Mouse (Mus musculus) midbrain, embryonic 14.5 days (tissue): Measurements from ENCODE around the gene Cnr2. TPM values are rescaled to one million over a fixed set of nuclear protein-coding genes. Genes with fewer than 3 reads are reported as not detected.

Experiments used
- ATAC-seq: fragments of 200-750 bp; cut with Nextera tagmentation; 2 replicates; pipeline ENCODE4 v1.8.0; 2017; ENCODE audit warnings: moderate number of reproducible peaks, moderate library complexity; ENCODE audit not compliant: low FRiP score, low TSS enrichment
- DNase-seq: peaks from one replicate; pipeline ENCODE4 v3.0.0-alpha.2; 2015
- H3K27ac ChIP-seq: fragments of 300-500 bp; sonication (generic); replicated peaks from 2 replicates; pipeline ENCODE4 v1.5.1; 2014; ENCODE audit warnings: mild to moderate bottlenecking, low read depth, low read length, moderate library complexity
- H3K27me3 ChIP-seq: fragments of 300-500 bp; sonication (generic); 2 replicates; pipeline ENCODE4 v1.6.1; 2014; ENCODE audit warnings: low read length, control low read depth, mixed read lengths; ENCODE audit not compliant: control insufficient read depth, insufficient read depth
- H3K36me3 ChIP-seq: fragments of 300-500 bp; sonication (generic); 2 replicates; pipeline ENCODE4 v1.6.1; 2014; ENCODE audit warnings: low read length, control low read depth; ENCODE audit not compliant: control insufficient read depth, insufficient read depth
- H3K4me1 ChIP-seq: fragments of 300-500 bp; sonication (generic); 2 replicates; pipeline ENCODE4 v1.6.1; 2014; ENCODE audit warnings: mild to moderate bottlenecking, antibody characterized with exemption, low read length, control low read depth; ENCODE audit not compliant: control insufficient read depth, insufficient read depth
- H3K4me2 ChIP-seq: fragments of 300-500 bp; sonication (generic); 2 replicates; pipeline ENCODE4 v1.6.1; 2014; ENCODE audit warnings: mild to moderate bottlenecking, low read length, moderate library complexity
- H3K4me3 ChIP-seq: fragments of 300-500 bp; sonication (generic); replicated peaks from 2 replicates; pipeline ENCODE4 v1.5.1; 2014; ENCODE audit warnings: low read depth, low read length
- H3K9ac ChIP-seq: fragments of 300-500 bp; sonication (generic); replicated peaks from 2 replicates; pipeline ENCODE4 v1.6.1; 2014; ENCODE audit warnings: mild to moderate bottlenecking, low read length, moderate library complexity
- H3K9me3 ChIP-seq: fragments of 300-500 bp; sonication (generic); 2 replicates; pipeline ENCODE4 v1.6.1; 2016; ENCODE audit warnings: low read length, control low read depth, mixed read lengths; ENCODE audit not compliant: control insufficient read depth
- WGBS: fragments of 180-500 bp; shearing (Covaris S2); extraction: QIAGEN DNeasy Blood & Tissue Kit; methylation state at CpG from one replicate; pipeline ENCODE4 v1.1.7; 2014; 5-methylcytosine and 5-hydroxymethylcytosine counted together
- polyA plus RNA-seq: library from polyadenylated mRNA; unstranded; fragments of >200 nt; fragmentation: Nextera tagmentation; extraction: Ambion mirVana; gene quantifications from 2 replicates; pipeline ENCODE4 v1.2.1, GENCODE M21; 2014

Cnr2 gene
- polyA plus RNA-seq, 1 experiment from 2014 or later: 0.17 TPM

DNA sequence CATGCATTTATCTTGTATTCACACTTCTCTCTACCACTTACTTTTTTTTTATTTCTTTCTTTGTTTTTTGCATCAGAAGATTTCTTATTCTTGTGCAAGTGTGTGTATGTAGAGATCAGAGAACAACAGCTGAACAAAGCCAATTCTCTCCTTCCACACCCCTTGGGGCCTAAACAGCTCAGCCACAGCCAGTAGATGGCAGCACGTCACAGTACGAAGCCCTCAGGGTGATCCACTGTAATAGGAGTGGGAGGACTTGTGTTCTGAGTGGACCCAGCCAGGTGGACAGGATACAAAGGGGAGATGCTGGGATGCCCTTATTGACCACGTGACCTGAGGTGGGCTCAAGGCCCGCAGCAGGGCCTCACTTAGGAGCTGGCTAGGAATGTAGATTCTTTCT lies 5.3 kb upstream of the Cnr2 start:
- Histone ChIP-seq H3K4me2 (no peak overlapping the region), H3K27ac (no peak overlapping the region), H3K9me3 (no peaks in the 10 kb centered on the region), H3K27me3 (no peaks in the 10 kb centered on the region), H3K36me3 (no peaks in the 10 kb centered on the region), H3K4me3 (no peak overlapping the region), H3K4me1 (no peaks in the 10 kb centered on the region), H3K9ac (no peak overlapping the region)
- WGBS: 6% methylated on average over 4 of the region's 4 CpGs
- DNase-seq (peak; percentile 82), ATAC-seq (peak; percentile 48; the same call in 1 of the 2 replicates)

DNA sequence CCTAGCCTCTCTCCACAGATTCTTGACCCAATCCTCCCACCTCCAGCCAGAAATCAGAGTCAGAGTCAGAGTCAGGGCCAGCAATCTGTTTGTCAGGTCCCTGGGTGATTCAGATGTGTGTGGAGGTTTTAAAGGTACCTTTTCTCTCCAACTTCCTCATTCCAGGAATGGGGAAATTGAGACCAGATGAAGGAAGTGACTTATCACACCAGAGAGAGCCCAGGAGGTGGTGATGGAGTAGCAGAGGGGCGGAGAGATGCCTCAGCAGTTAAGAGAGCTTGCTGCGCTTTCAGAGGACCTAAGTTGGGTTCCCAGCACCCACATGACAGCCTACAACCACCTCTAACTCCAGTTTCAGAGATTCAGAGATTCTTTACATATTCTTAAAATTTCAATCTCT lies 3.7 kb upstream of the Cnr2 start:
- H3K27ac ChIP-seq: no peak overlapping the region
- WGBS: 81% methylated on average over 2 of the region's 2 CpGs
- no peaks in the 10 kb centered on the region for H3K9me3 ChIP-seq
- H3K4me2 ChIP-seq: no peak overlapping the region
- no peak for DNase-seq
- no peak overlapping the region for H3K9ac ChIP-seq
- H3K27me3 ChIP-seq: no peaks in the 10 kb centered on the region
- no peak for ATAC-seq
- H3K4me1 ChIP-seq: no peaks in the 10 kb centered on the region
- no peak overlapping the region for H3K4me3 ChIP-seq
- no peaks in the 10 kb centered on the region for H3K36me3 ChIP-seq

DNA sequence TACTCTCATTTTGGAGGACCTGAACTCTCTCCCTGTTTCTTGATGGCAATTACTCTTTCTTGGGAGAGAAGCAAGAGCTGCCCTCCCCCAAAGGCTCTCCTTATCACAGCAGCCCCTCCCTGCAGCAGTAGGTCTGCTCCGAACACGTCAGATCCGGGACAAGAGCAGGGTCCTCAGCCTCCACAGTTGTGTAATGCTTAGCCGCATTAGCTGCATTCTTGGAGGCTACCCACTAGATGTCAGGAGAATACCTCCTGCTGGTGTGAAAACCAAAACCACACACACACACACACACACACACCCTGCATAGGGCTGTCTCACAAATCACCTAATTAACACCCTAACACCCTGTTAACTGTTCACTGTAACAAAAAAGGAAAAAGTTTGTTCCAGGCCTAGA lies 2.3 kb upstream of the Cnr2 start:
- Histone ChIP-seq H3K4me1 (no peaks in the 10 kb centered on the region), H3K9me3 (no peaks in the 10 kb centered on the region), H3K27ac (no peak overlapping the region), H3K27me3 (no peaks in the 10 kb centered on the region), H3K4me3 (no peak overlapping the region), H3K9ac (no peak overlapping the region), H3K4me2 (no peak overlapping the region), H3K36me3 (no peaks in the 10 kb centered on the region)
- WGBS: 80% methylated on average over 4 of the region's 4 CpGs
- ATAC-seq (no peak), DNase-seq (no peak)

DNA sequence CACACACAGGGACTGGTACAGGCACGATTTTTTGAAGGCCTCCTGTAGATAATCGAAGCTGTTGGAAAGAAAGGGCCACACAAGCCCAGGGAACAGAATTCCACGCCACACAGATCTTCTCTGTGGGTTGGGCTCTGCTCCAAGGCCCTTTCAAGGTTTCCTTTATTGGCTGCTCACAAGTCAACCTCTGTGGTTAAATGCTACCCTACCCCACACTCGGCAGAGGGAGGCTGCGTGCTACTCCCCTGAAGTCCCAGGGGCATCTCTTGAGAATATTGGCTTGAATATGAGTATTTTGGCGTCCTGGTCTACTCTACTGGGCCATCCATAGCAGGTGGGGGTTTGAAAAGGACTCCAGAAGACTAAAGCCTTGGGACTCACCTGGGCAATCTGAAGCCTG lies 963 bp downstream of the Cnr2 start:
- Histone ChIP-seq H3K4me1 (no peaks in the 10 kb centered on the region), H3K36me3 (no peaks in the 10 kb centered on the region), H3K4me3 (no peak overlapping the region), H3K9me3 (no peaks in the 10 kb centered on the region), H3K9ac (no peak overlapping the region), H3K4me2 (no peak overlapping the region), H3K27ac (no peak overlapping the region), H3K27me3 (no peaks in the 10 kb centered on the region)
- no peak for DNase-seq
- no peak for ATAC-seq
- 81% methylated on average over 6 of the region's 6 CpGs for WGBS

DNA sequence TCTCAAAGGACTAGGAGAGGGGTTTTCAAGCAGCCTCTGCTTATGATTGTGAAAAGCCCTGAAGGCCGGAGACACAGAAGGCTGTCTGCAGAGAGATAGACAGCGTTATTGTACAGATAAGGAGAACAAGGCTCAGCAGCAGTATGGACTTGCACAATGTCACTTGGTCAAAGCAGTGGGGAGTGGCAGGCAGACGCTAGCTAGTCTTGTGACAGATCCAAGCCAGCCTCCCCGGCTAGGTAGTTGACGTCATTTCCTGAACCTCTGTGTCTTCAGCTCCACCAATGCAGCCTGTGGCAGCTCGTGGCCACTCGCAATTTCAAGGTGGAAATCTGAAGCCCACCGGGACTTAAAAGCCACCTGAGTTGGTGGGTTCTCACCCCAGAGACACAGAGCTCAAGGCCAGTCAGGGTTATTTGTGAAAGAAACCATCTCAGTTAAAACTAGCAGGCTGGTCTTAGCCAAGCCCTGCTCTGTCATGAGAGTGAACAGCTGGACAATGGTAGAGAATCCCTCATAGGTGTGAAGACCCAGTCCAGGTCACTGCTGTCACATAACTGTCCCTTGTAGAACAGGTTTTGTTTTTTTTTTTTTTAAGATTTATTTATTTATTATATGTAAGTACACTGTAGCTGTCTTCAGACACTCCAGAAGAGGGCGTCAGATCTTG lies 3.3 kb downstream of the Cnr2 start:
- no peaks in the 10 kb centered on the region for H3K4me1 ChIP-seq
- 81% methylated on average over 9 of the region's 9 CpGs for WGBS
- H3K9me3 ChIP-seq: no peaks in the 10 kb centered on the region
- no peak for ATAC-seq
- no peaks in the 10 kb centered on the region for H3K27me3 ChIP-seq
- no peak overlapping the region for H3K4me3 ChIP-seq
- H3K27ac ChIP-seq: no peak overlapping the region
- H3K4me2 ChIP-seq: no peak overlapping the region
- H3K9ac ChIP-seq: no peak overlapping the region
- DNase-seq: no peak
- H3K36me3 ChIP-seq: no peaks in the 10 kb centered on the region

DNA sequence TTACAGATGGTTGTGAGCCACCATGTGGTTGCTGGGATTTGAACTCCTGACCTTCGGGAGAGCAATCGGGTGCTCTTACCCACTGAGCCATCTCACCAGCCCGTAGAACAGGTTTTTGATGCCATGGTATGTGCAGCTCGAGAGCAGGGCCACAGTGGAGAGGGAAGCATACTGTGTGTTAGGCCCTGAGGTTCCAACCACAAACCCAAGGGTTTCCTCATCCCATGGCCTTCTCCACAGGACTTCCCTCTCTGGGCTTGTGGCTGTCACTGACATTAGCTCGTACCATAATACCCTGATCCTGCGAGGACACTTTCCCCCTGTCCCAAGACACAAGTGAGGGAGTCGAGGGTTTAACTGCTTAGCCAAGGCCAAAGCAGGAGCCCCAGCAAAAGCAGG lies 3.9 kb downstream of the Cnr2 start:
- no peak for ATAC-seq
- Histone ChIP-seq H3K4me3 (no peak overlapping the region), H3K9me3 (no peaks in the 10 kb centered on the region), H3K27ac (no peak overlapping the region), H3K4me1 (no peaks in the 10 kb centered on the region), H3K27me3 (no peaks in the 10 kb centered on the region), H3K36me3 (no peaks in the 10 kb centered on the region), H3K9ac (no peak overlapping the region), H3K4me2 (no peak overlapping the region)
- 84% methylated on average over 7 of the region's 7 CpGs for WGBS
- no peak for DNase-seq

DNA sequence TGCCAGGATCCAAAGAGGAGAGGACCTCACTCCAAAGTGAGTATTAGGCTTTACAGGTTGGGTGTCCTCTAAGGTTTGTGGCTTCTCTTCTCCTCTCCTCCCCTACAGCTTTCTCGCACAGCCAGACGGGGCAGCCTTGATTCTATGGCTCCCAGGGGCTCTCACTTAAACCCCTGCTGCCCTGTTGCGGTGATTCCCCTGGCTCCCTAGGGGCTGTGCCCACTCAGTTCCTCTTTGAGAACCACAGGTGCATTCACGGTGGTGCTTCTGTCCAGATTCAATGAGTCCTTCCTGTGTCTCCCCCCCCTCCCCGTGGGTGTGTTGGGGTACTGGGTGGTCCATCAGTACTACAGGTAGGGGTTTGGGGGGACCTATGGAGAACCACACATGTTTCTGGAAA lies 4.8 kb downstream of the Cnr2 start:
- no peak overlapping the region for H3K27ac ChIP-seq
- H3K4me1 ChIP-seq: no peaks in the 10 kb centered on the region
- 80% methylated on average over 5 of the region's 5 CpGs for WGBS
- no peak overlapping the region for H3K9ac ChIP-seq
- ATAC-seq (no peak), DNase-seq (no peak)
- no peaks in the 10 kb centered on the region for H3K9me3 ChIP-seq
- H3K27me3 ChIP-seq: no peaks in the 10 kb centered on the region
- H3K36me3 ChIP-seq: no peaks in the 10 kb centered on the region
- no peak overlapping the region for H3K4me2 ChIP-seq
- no peak overlapping the region for H3K4me3 ChIP-seq

DNA sequence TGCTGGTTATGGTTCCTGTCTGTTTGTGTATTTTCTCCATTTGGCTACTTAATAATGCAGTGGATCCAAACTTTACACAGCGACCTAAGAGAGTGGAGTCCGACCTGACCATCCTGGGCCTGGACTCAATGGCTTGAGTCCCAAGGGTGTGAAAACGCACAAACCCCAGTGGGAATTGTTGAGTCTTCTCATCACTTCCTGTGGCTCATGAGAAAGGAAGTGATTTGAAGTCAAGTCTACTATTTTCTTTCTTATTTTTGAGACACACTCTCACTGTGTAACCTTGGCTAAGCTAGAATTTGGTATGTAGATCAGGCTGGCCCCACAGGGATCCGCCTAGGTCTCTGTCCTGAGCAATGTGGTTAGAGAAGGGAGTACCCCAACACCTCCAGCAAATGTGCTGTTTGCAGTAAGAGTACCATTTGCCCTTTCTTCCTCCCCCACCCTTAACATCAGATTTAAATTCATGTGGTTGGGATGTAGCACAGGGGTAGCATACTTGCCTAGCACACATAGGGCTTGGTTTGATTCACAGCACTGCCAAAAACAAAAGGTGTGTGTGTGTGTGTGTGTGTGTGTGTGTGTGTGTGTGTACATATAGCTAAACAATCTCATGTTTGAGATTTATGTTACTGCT lies 7.5 kb downstream of the Cnr2 start:
- no peak overlapping the region for H3K27ac ChIP-seq
- H3K4me3 ChIP-seq: no peak overlapping the region
- 90% methylated on average over 4 of the region's 4 CpGs for WGBS
- no peaks in the 10 kb centered on the region for H3K27me3 ChIP-seq
- H3K36me3 ChIP-seq: no peaks in the 10 kb centered on the region
- H3K4me2 ChIP-seq: no peak overlapping the region
- no peaks in the 10 kb centered on the region for H3K9me3 ChIP-seq
- no peak for DNase-seq
- H3K4me1 ChIP-seq: no peaks in the 10 kb centered on the region
- ATAC-seq: no peak
- H3K9ac ChIP-seq: no peak overlapping the region

DNA sequence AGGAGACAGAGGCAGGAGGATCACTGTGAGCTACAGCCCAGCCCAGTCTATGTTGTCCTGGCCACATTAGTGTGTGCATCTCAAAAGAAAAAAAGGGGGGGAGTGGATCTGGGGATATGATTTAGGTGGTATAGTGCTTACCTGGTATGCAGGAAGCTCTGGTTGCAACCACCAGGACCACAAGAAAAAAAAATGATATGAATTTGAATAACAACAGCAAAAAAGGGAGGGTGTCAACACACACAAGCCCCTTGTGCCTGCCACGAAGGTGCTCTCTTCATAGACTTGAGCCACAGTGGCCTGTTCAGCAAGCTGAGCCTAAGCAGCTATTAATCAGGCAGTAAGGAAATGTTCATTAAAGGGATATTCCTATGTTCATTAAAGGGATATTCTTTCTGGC lies 9.6 kb downstream of the Cnr2 start:
- no peak for ATAC-seq
- 55% methylated on average over 1 of the region's 1 CpGs for WGBS
- Histone ChIP-seq H3K27ac (no peak overlapping the region), H3K27me3 (no peaks in the 10 kb centered on the region), H3K9ac (no peak overlapping the region), H3K36me3 (no peaks in the 10 kb centered on the region), H3K4me2 (no peak overlapping the region), H3K4me1 (no peaks in the 10 kb centered on the region), H3K9me3 (no peaks in the 10 kb centered on the region), H3K4me3 (no peak overlapping the region)
- no peak for DNase-seq
